Mouse (Mus musculus): ENCODE measurements around the gene Mlph.

Mlph gene

GRCm38 (mm10) chr1:90975960-90976359 lies 61.1 kb downstream of the Mlph start:
- Histone ChIP-seq H3K36me3 (ENCODE audit: insufficient read depth, low read length) (no peaks in the 10 kb centered on the region), H3K4me1 (replicated peaks; ENCODE audit: low read depth, low read length) (peaks cover 4% of the 10 kb centered on the region; the same call in 1 of the 2 replicates), H3K4me3 (replicated peaks; ENCODE audit: low read length) (no peak overlapping the region), H3K27me3 (ENCODE audit: insufficient read depth, low read length) (peaks cover 32% of the 10 kb centered on the region), H3K9me3 (ENCODE audit: low read length) (no peaks in the 10 kb centered on the region)
- TF ChIP-seq POU5F1 (IDR thresholded peaks at IDR 0.05; ENCODE audit: borderline replicate concordance, low read length) (no peak), CTCF (conservative IDR thresholded peaks at IDR 0.05; ENCODE audit: low read length) (no peak), NANOG (IDR thresholded peaks at IDR 0.05; ENCODE audit: borderline replicate concordance, low read length) (no peak)

GRCm38 (mm10) chr1:90980638-90981330 lies 65.9 kb downstream of the Mlph start:
- TF ChIP-seq NANOG (IDR thresholded peaks at IDR 0.05; ENCODE audit: borderline replicate concordance, low read length) (no peak), POU5F1 (IDR thresholded peaks at IDR 0.05; ENCODE audit: borderline replicate concordance, low read length) (no peak), CTCF (conservative IDR thresholded peaks at IDR 0.05; ENCODE audit: low read length) (no peak)
- peaks cover 5% of the 10 kb centered on the region; the same call in 1 of the 2 replicates for H3K9me3 ChIP-seq (ENCODE audit: low read length)
- peaks cover 2% of the 10 kb centered on the region; the same call in 1 of the 2 replicates for H3K27me3 ChIP-seq (ENCODE audit: insufficient read depth, low read length)
- no peaks in the 10 kb centered on the region for H3K4me1 ChIP-seq (replicated peaks; ENCODE audit: low read depth, low read length)
- no peaks in the 10 kb centered on the region for H3K36me3 ChIP-seq (ENCODE audit: insufficient read depth, low read length)
- H3K4me3 ChIP-seq (replicated peaks; ENCODE audit: low read length): no peak overlapping the region

GRCm38 (mm10) chr1:90981346-90981745 lies 66.5 kb downstream of the Mlph start:
- H3K36me3 ChIP-seq (ENCODE audit: insufficient read depth, low read length): no peaks in the 10 kb centered on the region
- TF ChIP-seq CTCF (conservative IDR thresholded peaks at IDR 0.05; ENCODE audit: low read length): no peak
- TF ChIP-seq POU5F1 (IDR thresholded peaks at IDR 0.05; ENCODE audit: borderline replicate concordance, low read length): no peak
- TF ChIP-seq NANOG (IDR thresholded peaks at IDR 0.05; ENCODE audit: borderline replicate concordance, low read length): no peak
- no peaks in the 10 kb centered on the region for H3K4me1 ChIP-seq (replicated peaks; ENCODE audit: low read depth, low read length)
- no peak overlapping the region for H3K4me3 ChIP-seq (replicated peaks; ENCODE audit: low read length)
- H3K27me3 ChIP-seq (ENCODE audit: insufficient read depth, low read length): no peaks in the 10 kb centered on the region
- peaks cover 5% of the 10 kb centered on the region; the same call in 1 of the 2 replicates for H3K9me3 ChIP-seq (ENCODE audit: low read length)

GRCm38 (mm10) chr1:90995916-90996315 lies 81.0 kb downstream of the Mlph start:
- H3K4me1 ChIP-seq (replicated peaks; ENCODE audit: low read depth, low read length): peaks cover 5% of the 10 kb centered on the region; the same call in 1 of the 2 replicates
- no peak overlapping the region for H3K4me3 ChIP-seq (replicated peaks; ENCODE audit: low read length)
- H3K36me3 ChIP-seq (ENCODE audit: insufficient read depth, low read length): no peaks in the 10 kb centered on the region
- H3K27me3 ChIP-seq (ENCODE audit: insufficient read depth, low read length): peaks cover 47% of the 10 kb centered on the region
- TF ChIP-seq NANOG (IDR thresholded peaks at IDR 0.05; ENCODE audit: borderline replicate concordance, low read length) (no peak), POU5F1 (IDR thresholded peaks at IDR 0.05; ENCODE audit: borderline replicate concordance, low read length) (no peak), CTCF (conservative IDR thresholded peaks at IDR 0.05; ENCODE audit: low read length) (no peak)
- peaks cover 24% of the 10 kb centered on the region for H3K9me3 ChIP-seq (ENCODE audit: low read length)

GRCm38 (mm10) chr1:90997136-90997535 lies 82.3 kb downstream of the Mlph start:
- Histone ChIP-seq H3K36me3 (ENCODE audit: insufficient read depth, low read length) (no peaks in the 10 kb centered on the region), H3K4me3 (replicated peaks; ENCODE audit: low read length) (no peak overlapping the region), H3K9me3 (ENCODE audit: low read length) (peaks cover 27% of the 10 kb centered on the region), H3K4me1 (replicated peaks; ENCODE audit: low read depth, low read length) (peaks cover 5% of the 10 kb centered on the region; the same call in 1 of the 2 replicates), H3K27me3 (ENCODE audit: insufficient read depth, low read length) (peaks cover 59% of the 10 kb centered on the region)
- TF ChIP-seq POU5F1 (IDR thresholded peaks at IDR 0.05; ENCODE audit: borderline replicate concordance, low read length) (no peak), CTCF (conservative IDR thresholded peaks at IDR 0.05; ENCODE audit: low read length) (no peak), NANOG (IDR thresholded peaks at IDR 0.05; ENCODE audit: borderline replicate concordance, low read length) (no peak)

- Histone ChIP-seq H3K9me3 (ENCODE audit: low read length) (peaks cover 27% of the 10 kb centered on the region), H3K4me3 (replicated peaks; ENCODE audit: low read length) (no peak overlapping the region), H3K4me1 (replicated peaks; ENCODE audit: low read depth, low read length) (peaks cover 5% of the 10 kb centered on the region; the same call in 1 of the 2 replicates), H3K36me3 (ENCODE audit: insufficient read depth, low read length) (no peaks in the 10 kb centered on the region), H3K27me3 (ENCODE audit: insufficient read depth, low read length) (peaks cover 60% of the 10 kb centered on the region)
- TF ChIP-seq NANOG (IDR thresholded peaks at IDR 0.05; ENCODE audit: borderline replicate concordance, low read length): no peak
- TF ChIP-seq CTCF (conservative IDR thresholded peaks at IDR 0.05; ENCODE audit: low read length): no peak
- TF ChIP-seq POU5F1 (IDR thresholded peaks at IDR 0.05; ENCODE audit: borderline replicate concordance, low read length): no peak
Measured at GRCm38 (mm10) chr1:90997641-90998040, 82.8 kb downstream of the Mlph start.

GRCm38 (mm10) chr1:90998268-90998890 lies 83.5 kb downstream of the Mlph start, which contains the start of gene Lrrfip1:
Gene Lrrfip1 (plus strand): TSS chr1:90998737.
- no peak for TF ChIP-seq POU5F1 (IDR thresholded peaks at IDR 0.05; ENCODE audit: borderline replicate concordance, low read length)
- TF ChIP-seq NANOG (IDR thresholded peaks at IDR 0.05; ENCODE audit: borderline replicate concordance, low read length): no peak
- no peak for TF ChIP-seq CTCF (conservative IDR thresholded peaks at IDR 0.05; ENCODE audit: low read length)
- H3K4me3 ChIP-seq (replicated peaks; ENCODE audit: low read length): peak within 1 kb of the TSS; percentile 78
- H3K36me3 ChIP-seq (ENCODE audit: insufficient read depth, low read length): no peaks in the 10 kb centered on the region
- H3K27me3 ChIP-seq (ENCODE audit: insufficient read depth, low read length): peaks cover 63% of the 10 kb centered on the region
- H3K4me1 ChIP-seq (replicated peaks; ENCODE audit: low read depth, low read length): peaks cover 5% of the 10 kb centered on the region; the same call in 1 of the 2 replicates
- H3K9me3 ChIP-seq (ENCODE audit: low read length): peaks cover 27% of the 10 kb centered on the region

GRCm38 (mm10) chr1:90998891-90999611 lies 84.2 kb downstream of the Mlph start:
- Histone ChIP-seq H3K9me3 (ENCODE audit: low read length) (peaks cover 27% of the 10 kb centered on the region), H3K36me3 (ENCODE audit: insufficient read depth, low read length) (no peaks in the 10 kb centered on the region), H3K4me3 (replicated peaks; ENCODE audit: low read length) (peak overlapping the region; percentile 78), H3K27me3 (ENCODE audit: insufficient read depth, low read length) (peaks cover 63% of the 10 kb centered on the region), H3K4me1 (replicated peaks; ENCODE audit: low read depth, low read length) (peaks cover 5% of the 10 kb centered on the region; the same call in 1 of the 2 replicates)
- TF ChIP-seq CTCF (conservative IDR thresholded peaks at IDR 0.05; ENCODE audit: low read length) (no peak), POU5F1 (IDR thresholded peaks at IDR 0.05; ENCODE audit: borderline replicate concordance, low read length) (no peak), NANOG (IDR thresholded peaks at IDR 0.05; ENCODE audit: borderline replicate concordance, low read length) (no peak)

Data from E14TG2a.4 (cell line).